Mouse (Mus musculus) heart, adult 11 months (tissue): ENCODE data around the gene Gm20388.

Experiments used
- DNase-seq: peaks from one replicate; pipeline ENCODE4 v3.0.0; 2022

Gene Gm20388

GRCm38 (mm10) chr8:120408241-120409215, 497.9 kb downstream of the Gm20388 start:
- peak; percentile 93 for DNase-seq

GRCm38 (mm10) chr8:120409371-120410013, 498.9 kb downstream of the Gm20388 start:
- no peak for DNase-seq

- DNase-seq = no peak
Measured at GRCm38 (mm10) chr8:120411059-120411458, 500.4 kb downstream of the Gm20388 start.

GRCm38 (mm10) chr8:120411862-120412261, 501.2 kb downstream of the Gm20388 start:
- no peak for DNase-seq

- no peak for DNase-seq
Measured at GRCm38 (mm10) chr8:120412357-120412756, 501.7 kb downstream of the Gm20388 start.

DNA sequence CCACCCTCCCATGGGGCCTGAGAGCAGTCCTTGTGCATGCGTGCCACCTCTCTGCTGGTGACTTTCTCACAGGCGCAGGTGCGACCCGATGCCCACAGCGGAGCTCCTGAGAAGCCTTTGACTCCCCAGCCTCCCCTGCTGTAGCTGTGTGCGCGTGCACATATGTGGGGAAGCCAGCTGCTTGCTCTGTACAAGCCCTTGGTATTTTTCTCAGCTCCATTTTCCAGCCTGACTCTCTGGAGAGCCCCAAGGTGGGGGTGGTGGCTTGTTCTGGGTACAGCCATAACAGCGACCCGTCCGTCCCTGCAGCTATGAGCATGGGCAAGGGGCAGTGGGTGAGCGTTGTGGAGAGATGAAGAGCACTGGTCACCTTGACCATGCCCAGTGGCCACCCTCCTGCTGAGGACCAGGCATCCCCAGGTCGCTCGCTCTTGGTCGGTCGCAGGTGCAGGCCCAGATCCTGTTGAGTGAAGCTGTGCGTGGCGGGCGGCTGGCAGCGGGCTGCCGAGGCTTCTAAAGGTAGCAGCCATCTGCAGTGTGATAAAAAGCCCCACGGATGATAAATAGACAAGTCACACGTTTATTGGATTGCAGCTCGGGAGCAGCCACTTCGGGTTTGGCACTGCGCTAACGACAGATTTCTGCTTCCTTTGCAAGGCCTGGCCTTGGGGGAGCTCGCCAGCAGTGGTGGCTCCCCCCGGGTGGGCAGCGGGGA, 502.4 kb downstream of the Gm20388 start:
- no peak for DNase-seq

DNA sequence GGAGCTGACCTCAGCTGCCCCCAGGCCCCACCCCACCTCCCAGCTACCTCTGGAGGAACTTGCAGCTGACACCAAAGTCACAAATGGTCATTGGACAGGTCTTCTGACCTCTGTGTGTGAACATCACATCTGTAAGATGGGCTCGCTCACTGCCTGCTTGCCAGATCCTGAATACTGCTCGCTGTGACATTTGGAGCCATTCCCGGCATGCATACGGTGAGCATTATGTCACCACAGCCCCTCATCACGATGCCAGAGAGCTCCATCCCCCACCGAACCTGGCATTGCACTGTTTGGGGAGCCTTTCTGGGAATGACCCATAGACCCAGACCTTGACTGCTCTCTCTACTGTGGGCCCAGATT, 503.0 kb downstream of the Gm20388 start:
- DNase-seq = no peak

DNA sequence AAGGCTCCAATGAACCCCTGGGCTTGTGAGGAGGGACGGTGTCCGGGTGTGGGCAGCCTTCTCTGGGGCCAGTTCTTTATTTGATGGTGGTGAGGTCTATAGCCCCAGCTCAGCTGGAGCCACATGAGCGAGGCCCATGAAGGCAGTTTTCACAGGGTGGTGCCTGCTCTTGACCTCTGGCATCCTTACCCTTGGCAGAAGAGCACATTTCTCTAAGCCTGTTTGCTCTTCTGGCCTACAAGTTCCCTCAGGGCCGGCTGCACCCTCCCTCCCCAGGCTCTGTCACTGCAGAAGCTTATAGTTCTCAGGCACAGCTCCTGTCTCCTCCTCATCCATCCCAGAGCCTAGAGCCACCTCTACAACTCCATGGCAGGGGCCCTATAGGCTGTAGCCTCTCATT, 503.6 kb downstream of the Gm20388 start:
- DNase-seq = no peak

DNA sequence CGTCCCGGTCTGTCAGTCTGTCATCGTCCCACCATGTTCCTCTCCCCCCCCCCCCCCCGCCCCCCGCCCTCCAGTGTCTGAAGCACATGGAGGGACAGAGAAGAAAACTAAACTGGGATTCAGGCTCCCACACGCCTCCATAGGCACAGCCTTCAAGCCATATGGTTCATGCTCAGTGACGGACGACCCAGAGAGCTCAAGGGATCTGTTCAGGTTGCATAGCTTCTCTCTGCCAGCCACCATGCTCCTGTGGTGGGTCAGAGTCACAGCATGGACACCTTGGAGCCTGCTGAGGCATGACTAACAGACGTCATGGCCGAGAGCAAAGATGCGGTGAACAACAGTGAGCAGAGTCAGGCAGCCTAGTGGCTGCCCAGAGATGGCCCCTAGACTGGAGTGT, 504.8 kb downstream of the Gm20388 start:
- no peak for DNase-seq

DNA sequence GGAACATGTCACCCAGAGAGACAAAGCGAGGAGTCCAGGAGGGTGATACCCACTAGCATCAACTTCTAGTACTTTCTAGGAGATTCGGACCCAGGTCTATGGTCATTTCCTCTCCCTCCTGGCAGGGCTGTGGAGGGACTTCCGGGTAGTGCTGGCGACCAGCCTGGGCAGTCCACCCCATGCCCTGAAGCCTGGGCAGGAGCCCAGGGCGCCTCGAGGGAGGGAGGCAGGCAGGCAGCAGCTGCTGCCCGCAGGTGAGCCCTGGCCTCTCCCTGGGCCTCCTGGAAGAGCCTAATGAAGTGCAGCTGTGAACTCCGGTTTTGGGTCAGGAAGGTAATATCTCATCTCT, 505.5 kb downstream of the Gm20388 start:
- no peak for DNase-seq

DNA sequence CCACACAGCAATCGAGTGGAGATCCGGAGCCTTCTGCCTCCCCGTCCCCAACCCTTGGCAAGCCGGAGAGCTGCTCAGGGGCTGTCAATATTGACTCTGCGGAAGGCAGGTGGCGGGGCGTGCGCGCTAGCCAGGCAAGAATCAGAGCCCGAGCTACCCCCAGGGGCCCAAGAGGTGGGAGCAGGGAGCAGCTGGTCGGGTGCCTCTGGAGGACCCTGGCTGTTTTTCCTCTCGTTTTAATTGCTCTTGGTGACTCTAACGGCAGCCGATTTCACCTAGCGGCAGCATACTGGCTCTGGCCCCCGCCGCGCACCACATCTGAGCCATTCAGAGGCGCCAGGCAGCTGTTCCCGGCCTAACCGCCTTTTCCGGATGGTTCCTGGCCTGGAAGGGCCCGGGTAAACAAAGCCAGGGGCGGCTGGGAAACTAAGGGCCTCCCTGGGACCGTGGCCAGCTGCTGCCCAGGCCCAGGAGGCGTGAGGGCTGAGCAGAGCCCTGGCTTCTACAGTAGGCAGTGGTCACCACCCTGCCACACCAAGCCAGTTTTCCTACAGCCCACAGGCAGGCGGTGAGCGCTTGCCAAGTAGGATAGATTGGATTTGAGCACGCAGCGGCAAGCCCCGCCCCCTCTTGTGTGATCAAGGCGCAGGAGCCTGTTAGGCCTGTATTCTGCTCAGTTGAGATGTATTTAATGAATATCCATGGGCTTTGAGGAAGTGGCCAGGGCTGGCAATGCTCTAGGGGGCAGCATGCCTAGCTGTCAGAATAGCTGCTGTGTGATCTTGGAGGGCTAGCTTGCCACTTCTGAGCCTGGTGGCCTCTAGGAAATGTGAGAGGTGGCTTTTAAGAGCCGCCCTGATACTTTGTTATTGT, 506.1 kb downstream of the Gm20388 start:
- peak; percentile 99 for DNase-seq

GRCm38 (mm10) chr8:120418188-120418587, 507.5 kb downstream of the Gm20388 start:
- DNase-seq = no peak

GRCm38 (mm10) chr8:120419675-120420074, 509.0 kb downstream of the Gm20388 start:
- DNase-seq = no peak

GRCm38 (mm10) chr8:120420226-120420625, 509.6 kb downstream of the Gm20388 start:
- no peak for DNase-seq

- DNase-seq = peak; percentile 95
Measured at GRCm38 (mm10) chr8:120421638-120422037, 511.0 kb downstream of the Gm20388 start.

GRCm38 (mm10) chr8:120422236-120422635, 511.6 kb downstream of the Gm20388 start:
- no peak for DNase-seq

- no peak for DNase-seq
Measured at GRCm38 (mm10) chr8:120423576-120423975, 512.9 kb downstream of the Gm20388 start.

DNA sequence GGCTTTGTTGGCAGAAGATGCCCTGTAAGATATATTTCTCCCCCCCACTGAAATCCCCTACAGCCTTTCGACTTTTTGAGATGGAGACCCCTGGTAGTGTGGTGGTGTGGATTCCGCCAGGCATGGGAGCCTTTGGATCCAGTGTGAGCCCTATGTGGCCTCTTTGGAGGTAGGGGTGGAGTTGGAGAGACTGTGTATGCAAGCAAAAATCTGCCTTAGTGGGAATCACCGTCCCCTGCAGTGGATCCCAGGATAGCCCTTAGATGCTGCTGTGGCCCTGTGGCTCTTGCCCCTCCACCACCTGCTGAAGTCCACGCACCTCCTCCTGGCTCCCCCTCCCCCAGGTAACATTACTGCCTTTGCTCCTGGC, 514.2 kb downstream of the Gm20388 start:
- DNase-seq = no peak

- DNase-seq = no peak
Measured at GRCm38 (mm10) chr8:120425199-120425941, 514.7 kb downstream of the Gm20388 start.

- no peak for DNase-seq
Measured at GRCm38 (mm10) chr8:120426105-120426504, 515.5 kb downstream of the Gm20388 start.

DNA sequence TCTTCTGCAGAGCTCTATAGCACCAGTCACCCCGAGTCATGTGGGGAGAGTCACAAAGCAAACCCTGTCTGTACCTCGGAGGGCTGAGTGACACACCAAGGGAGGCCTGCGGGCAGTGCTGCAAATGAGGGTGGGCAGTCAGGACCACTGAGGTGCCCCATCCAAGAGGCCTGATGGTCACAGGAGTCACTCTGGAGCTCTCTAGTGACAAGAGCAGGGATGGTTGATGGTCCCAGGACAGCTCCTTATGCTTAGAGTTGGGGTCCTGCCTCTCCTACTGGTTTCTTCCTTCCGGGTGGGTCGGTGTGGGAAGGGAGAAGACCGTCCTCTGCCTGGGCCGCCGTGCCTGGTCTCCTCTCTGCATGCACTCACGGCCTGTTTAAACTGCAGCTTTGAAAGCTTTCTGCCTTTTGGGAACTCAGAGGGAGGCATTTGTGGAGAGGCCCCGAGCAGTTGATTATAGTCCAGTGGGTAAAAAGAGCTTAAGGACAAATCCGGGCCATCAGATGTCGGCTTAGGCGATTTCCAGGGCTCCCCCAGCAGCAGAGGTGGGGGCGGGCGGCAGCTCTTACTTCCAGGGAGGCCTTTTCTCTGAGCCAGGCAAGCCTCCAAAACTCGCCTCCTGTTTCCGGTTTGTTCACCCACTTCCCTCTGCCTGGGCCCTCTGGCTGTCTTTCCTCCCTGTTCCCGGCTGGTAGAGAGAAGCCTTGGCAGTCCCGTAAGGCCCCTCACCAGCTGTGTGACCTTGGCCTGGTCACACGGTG, 516.2 kb downstream of the Gm20388 start:
- DNase-seq = peak; percentile 97
